Mouse (Mus musculus): ENCODE measurements around the gene B9d1.

The B9d1 gene

GRCm38 (mm10) chr11:61540642-61541041 lies 35.7 kb downstream of the B9d1 start:
- no peak for DNase-seq (ENCODE audit: low spot score in 2 of 2)

GRCm38 (mm10) chr11:61541106-61541505 lies 36.2 kb downstream of the B9d1 start:
- no peak for DNase-seq (ENCODE audit: low spot score in 2 of 2)

GRCm38 (mm10) chr11:61545586-61545985 lies 40.6 kb downstream of the B9d1 start:
- DNase-seq (ENCODE audit: low spot score in 2 of 2), result no peak

GRCm38 (mm10) chr11:61546452-61546851 lies 41.5 kb downstream of the B9d1 start:
- DNase-seq (ENCODE audit: low spot score in 2 of 2), result no peak

GRCm38 (mm10) chr11:61547710-61548109 lies 42.8 kb downstream of the B9d1 start:
- no peak for DNase-seq (ENCODE audit: low spot score in 2 of 2)

GRCm38 (mm10) chr11:61550631-61551030 lies 45.7 kb downstream of the B9d1 start:
- DNase-seq (ENCODE audit: low spot score in 2 of 2), result no peak

- DNase-seq (ENCODE audit: low spot score in 2 of 2), result no peak
These were observed 48.2 kb downstream of the B9d1 start for GRCm38 (mm10) chr11:61553015-61553754.

- DNase-seq (ENCODE audit: low spot score in 2 of 2), result no peak
These were observed 54.6 kb downstream of the B9d1 start for GRCm38 (mm10) chr11:61559572-61559971.

GRCm38 (mm10) chr11:61562421-61562820 lies 57.5 kb downstream of the B9d1 start:
- DNase-seq (ENCODE audit: low spot score in 2 of 2), result no peak
